Mouse (Mus musculus): ENCODE data around the gene Pax2. TPM values are rescaled to one million over a fixed set of nuclear protein-coding genes. Genes with fewer than 3 reads are reported as not detected.

Pax2 gene
- polyA plus RNA-seq, 1 experiment from 2014 or later, result 17.1 TPM

GRCm38 (mm10) chr19:44741091-44741763 lies 14.6 kb upstream of the Pax2 start:
- ATAC-seq (ENCODE audit: low FRiP score), result no peak
- H3K4me1 ChIP-seq (replicated peaks), result peaks cover 28% of the 10 kb centered on the region
- H3K9ac ChIP-seq, result peak overlapping the region; percentile 60
- H3K27me3 ChIP-seq, result peaks cover 100% of the 10 kb centered on the region
- peak overlapping the region; percentile 23 for H3K4me3 ChIP-seq
- H3K36me3 ChIP-seq, result no peaks in the 10 kb centered on the region
- H3K9me3 ChIP-seq, result no peaks in the 10 kb centered on the region
- H3K4me2 ChIP-seq, result peak overlapping the region; percentile 50
- peak overlapping the region; percentile 71 for H3K27ac ChIP-seq
- under 1% methylated on average over 47 of the region's 48 CpGs for WGBS

GRCm38 (mm10) chr19:44741764-44742127 lies 14.1 kb upstream of the Pax2 start:
- H3K4me2 ChIP-seq, result peak overlapping the region; percentile 50
- 0% methylated on average over 13 of the region's 13 CpGs for WGBS
- H3K9ac ChIP-seq, result peak overlapping the region; percentile 60
- H3K4me1 ChIP-seq (replicated peaks), result peaks cover 33% of the 10 kb centered on the region
- peaks cover 100% of the 10 kb centered on the region for H3K27me3 ChIP-seq
- ATAC-seq (ENCODE audit: low FRiP score), result no peak
- peak overlapping the region; percentile 71 for H3K27ac ChIP-seq
- no peaks in the 10 kb centered on the region for H3K36me3 ChIP-seq
- H3K9me3 ChIP-seq, result no peaks in the 10 kb centered on the region
- H3K4me3 ChIP-seq, result peak overlapping the region; percentile 23

GRCm38 (mm10) chr19:44742131-44743020 lies 13.5 kb upstream of the Pax2 start:
- Histone ChIP-seq H3K36me3 (no peaks in the 10 kb centered on the region), H3K27ac (peak overlapping the region; percentile 55), H3K27me3 (peaks cover 100% of the 10 kb centered on the region), H3K9ac (peak overlapping the region; percentile 29; the same call in 1 of the 2 replicates), H3K4me3 (peak overlapping the region; percentile 23), H3K9me3 (no peaks in the 10 kb centered on the region), H3K4me2 (peak overlapping the region; percentile 50), H3K4me1 (replicated peaks) (peaks cover 36% of the 10 kb centered on the region)
- WGBS, result 2% methylated on average over 22 of the region's 22 CpGs
- no peak for ATAC-seq (ENCODE audit: low FRiP score)

GRCm38 (mm10) chr19:44743021-44743415 lies 12.8 kb upstream of the Pax2 start:
- H3K4me3 ChIP-seq, result no peak overlapping the region
- H3K27ac ChIP-seq, result 0 out of 2 replicates have a peak overlapping the region, but pooled peaks have one; percentile 55
- WGBS, result 0% methylated on average over 2 of the region's 2 CpGs
- ATAC-seq (ENCODE audit: low FRiP score), result no peak
- H3K27me3 ChIP-seq, result peaks cover 100% of the 10 kb centered on the region
- H3K36me3 ChIP-seq, result no peaks in the 10 kb centered on the region
- H3K4me2 ChIP-seq, result no peak overlapping the region
- H3K9me3 ChIP-seq, result no peaks in the 10 kb centered on the region
- peak overlapping the region; percentile 29; the same call in 1 of the 2 replicates for H3K9ac ChIP-seq
- H3K4me1 ChIP-seq (replicated peaks), result peaks cover 38% of the 10 kb centered on the region

- peaks cover 100% of the 10 kb centered on the region for H3K27me3 ChIP-seq
- H3K4me3 ChIP-seq, result no peak overlapping the region
- no peak overlapping the region for H3K4me2 ChIP-seq
- no peaks in the 10 kb centered on the region for H3K9me3 ChIP-seq
- H3K9ac ChIP-seq, result no peak overlapping the region
- WGBS, result 5% methylated on average over 2 of the region's 2 CpGs
- H3K36me3 ChIP-seq, result no peaks in the 10 kb centered on the region
- H3K4me1 ChIP-seq (replicated peaks), result peaks cover 38% of the 10 kb centered on the region
- ATAC-seq (ENCODE audit: low FRiP score), result no peak
- no peak overlapping the region for H3K27ac ChIP-seq
Observed at GRCm38 (mm10) chr19:44743961-44744520, 11.8 kb upstream of the Pax2 start.

GRCm38 (mm10) chr19:44745741-44746140 lies 10.1 kb upstream of the Pax2 start:
- H3K4me1 ChIP-seq (replicated peaks), result peaks cover 36% of the 10 kb centered on the region
- H3K27ac ChIP-seq, result no peak overlapping the region
- H3K4me2 ChIP-seq, result peak overlapping the region; percentile 52; the same call in 1 of the 2 replicates
- H3K9me3 ChIP-seq, result no peaks in the 10 kb centered on the region
- no peaks in the 10 kb centered on the region for H3K36me3 ChIP-seq
- WGBS, result 9% methylated on average over 6 of the region's 6 CpGs
- H3K9ac ChIP-seq, result no peak overlapping the region
- ATAC-seq (ENCODE audit: low FRiP score), result no peak
- H3K4me3 ChIP-seq, result no peak overlapping the region
- peaks cover 100% of the 10 kb centered on the region for H3K27me3 ChIP-seq

GRCm38 (mm10) chr19:44746541-44747024 lies 9.3 kb upstream of the Pax2 start:
- peak overlapping the region; percentile 34 for H3K4me3 ChIP-seq
- H3K4me1 ChIP-seq (replicated peaks), result peaks cover 29% of the 10 kb centered on the region
- H3K27ac ChIP-seq, result peak overlapping the region; percentile 86
- H3K36me3 ChIP-seq, result no peaks in the 10 kb centered on the region
- no peaks in the 10 kb centered on the region for H3K9me3 ChIP-seq
- 0% methylated on average over 42 of the region's 42 CpGs for WGBS
- H3K9ac ChIP-seq, result peak overlapping the region; percentile 69
- no peak for ATAC-seq (ENCODE audit: low FRiP score)
- peak overlapping the region; percentile 52 for H3K4me2 ChIP-seq
- H3K27me3 ChIP-seq, result peaks cover 100% of the 10 kb centered on the region

GRCm38 (mm10) chr19:44747471-44747870 lies 8.4 kb upstream of the Pax2 start:
- peaks cover 29% of the 10 kb centered on the region for H3K4me1 ChIP-seq (replicated peaks)
- ATAC-seq (ENCODE audit: low FRiP score), result no peak
- peak overlapping the region; percentile 52 for H3K4me2 ChIP-seq
- peak overlapping the region; percentile 35 for H3K4me3 ChIP-seq
- peak overlapping the region; percentile 92 for H3K27ac ChIP-seq
- H3K36me3 ChIP-seq, result no peaks in the 10 kb centered on the region
- H3K9ac ChIP-seq, result peak overlapping the region; percentile 75
- H3K27me3 ChIP-seq, result peaks cover 100% of the 10 kb centered on the region
- H3K9me3 ChIP-seq, result no peaks in the 10 kb centered on the region
- 8% methylated on average over 4 of the region's 4 CpGs for WGBS

GRCm38 (mm10) chr19:44748271-44748670 lies 7.6 kb upstream of the Pax2 start:
- no peaks in the 10 kb centered on the region for H3K36me3 ChIP-seq
- H3K27me3 ChIP-seq, result peaks cover 100% of the 10 kb centered on the region
- H3K9me3 ChIP-seq, result no peaks in the 10 kb centered on the region
- peaks cover 27% of the 10 kb centered on the region for H3K4me1 ChIP-seq (replicated peaks)
- H3K4me2 ChIP-seq, result peak overlapping the region; percentile 52
- H3K4me3 ChIP-seq, result peak overlapping the region; percentile 35
- H3K27ac ChIP-seq, result peak overlapping the region; percentile 92
- H3K9ac ChIP-seq, result peak overlapping the region; percentile 75
- no peak for ATAC-seq (ENCODE audit: low FRiP score)
- 2% methylated on average over 5 of the region's 5 CpGs for WGBS

GRCm38 (mm10) chr19:44749061-44749990 lies 6.5 kb upstream of the Pax2 start:
- H3K27ac ChIP-seq, result peak overlapping the region; percentile 92

More at GRCm38 (mm10) chr19:44749061-44749990, 6.5 kb upstream of the Pax2 start:
- peak overlapping the region; percentile 52 for H3K4me2 ChIP-seq
- H3K4me3 ChIP-seq, result peak overlapping the region; percentile 35
- H3K27me3 ChIP-seq, result peaks cover 100% of the 10 kb centered on the region
- no peak for ATAC-seq (ENCODE audit: low FRiP score)
- H3K9ac ChIP-seq, result peak overlapping the region; percentile 75
- H3K4me1 ChIP-seq (replicated peaks), result peaks cover 27% of the 10 kb centered on the region
- H3K36me3 ChIP-seq, result no peaks in the 10 kb centered on the region
- 1% methylated on average over 18 of the region's 18 CpGs for WGBS
- no peaks in the 10 kb centered on the region for H3K9me3 ChIP-seq

Measured in hindbrain, embryonic 13.5 days (tissue).